Mouse (Mus musculus): Measurements from ENCODE around the gene Olfr1123. TPM values are rescaled to one million over a fixed set of nuclear protein-coding genes. Genes with fewer than 3 reads are reported as not detected.

Gene Olfr1123
- not detected in 2 replicates for polyA plus RNA-seq (2015; fragmentation: Nextera tagmentation; extraction: Ambion mirVana)

GRCm38 (mm10) chr2:87416335-87416734, at the start of gene Olfr1123:
TSS of gene Olfr1123 (plus strand) at chr2:87416635.

GRCm38 (mm10) chr2:87369595-87369994, 46.8 kb upstream of the Olfr1123 start, which contains the start of gene Olfr1121:
TSS of gene Olfr1121 (plus strand) at chr2:87369895.

GRCm38 (mm10) chr2:87385549-87385948, 30.9 kb upstream of the Olfr1123 start, which contains the start of gene Olfr1122:
TSS of gene Olfr1122 (plus strand) at chr2:87385849.

GRCm38 (mm10) chr2:87429975-87430374, 13.5 kb downstream of the Olfr1123 start, which contains the start of gene Olfr1124:
TSS of gene Olfr1124 (plus strand) at chr2:87430275.

GRCm38 (mm10) chr2:87453662-87454061, 37.2 kb downstream of the Olfr1123 start, which contains the start of gene Olfr1126:
TSS of gene Olfr1126 (plus strand) at chr2:87453962.

Other genes starting within 250 kb of the Olfr1123 start
- gene Olfr1112, start 228.8 kb upstream of the Olfr1123 start, polyA plus RNA-seq (2015; fragmentation: Nextera tagmentation; extraction: Ambion mirVana), result not detected in 2 replicates
- not detected in 2 replicates for gene Olfr1113, start 207.7 kb upstream of the Olfr1123 start, polyA plus RNA-seq (2015; fragmentation: Nextera tagmentation; extraction: Ambion mirVana)
- gene Olfr1115, start 168.6 kb upstream of the Olfr1123 start, polyA plus RNA-seq (2015; fragmentation: Nextera tagmentation; extraction: Ambion mirVana), result not detected in 2 replicates
- gene Olfr1116, start 149.1 kb upstream of the Olfr1123 start, polyA plus RNA-seq (2015; fragmentation: Nextera tagmentation; extraction: Ambion mirVana), result not detected in 2 replicates
- gene Olfr1118, start 109.1 kb upstream of the Olfr1123 start, polyA plus RNA-seq (2015; fragmentation: Nextera tagmentation; extraction: Ambion mirVana), result not detected in 2 replicates
- gene Olfr1120, start 61.8 kb upstream of the Olfr1123 start, polyA plus RNA-seq (2015; fragmentation: Nextera tagmentation; extraction: Ambion mirVana), result not detected in 2 replicates
- not detected in 2 replicates for gene Olfr1121, start 46.7 kb upstream of the Olfr1123 start, polyA plus RNA-seq (2015; fragmentation: Nextera tagmentation; extraction: Ambion mirVana)
- gene Olfr1122, start 30.8 kb upstream of the Olfr1123 start, polyA plus RNA-seq (2015; fragmentation: Nextera tagmentation; extraction: Ambion mirVana), result not detected in 2 replicates
- gene Olfr1124, start 13.6 kb downstream of the Olfr1123 start, polyA plus RNA-seq (2015; fragmentation: Nextera tagmentation; extraction: Ambion mirVana), result 0.05 TPM in 1 of 2 replicates, not detected in the other
- not detected in 2 replicates for gene Olfr1126, start 37.3 kb downstream of the Olfr1123 start, polyA plus RNA-seq (2015; fragmentation: Nextera tagmentation; extraction: Ambion mirVana)
- not detected in 2 replicates for gene Pramel7, start 80.5 kb downstream of the Olfr1123 start, polyA plus RNA-seq (2015; fragmentation: Nextera tagmentation; extraction: Ambion mirVana)
- gene Pramel6, start 89.9 kb downstream of the Olfr1123 start, polyA plus RNA-seq (2015; fragmentation: Nextera tagmentation; extraction: Ambion mirVana), result not detected in 2 replicates
- gene Olfr153, start 115.2 kb downstream of the Olfr1123 start, polyA plus RNA-seq (2015; fragmentation: Nextera tagmentation; extraction: Ambion mirVana), result not detected in 2 replicates
- gene Olfr1128, start 128.9 kb downstream of the Olfr1123 start, polyA plus RNA-seq (2015; fragmentation: Nextera tagmentation; extraction: Ambion mirVana), result not detected in 2 replicates
- not detected in 2 replicates for gene Olfr1129, start 157.3 kb downstream of the Olfr1123 start, polyA plus RNA-seq (2015; fragmentation: Nextera tagmentation; extraction: Ambion mirVana)
- gene Olfr1130, start 189.6 kb downstream of the Olfr1123 start, polyA plus RNA-seq (2015; fragmentation: Nextera tagmentation; extraction: Ambion mirVana), result not detected in 2 replicates
- gene Olfr1131, start 210.5 kb downstream of the Olfr1123 start, polyA plus RNA-seq (2015; fragmentation: Nextera tagmentation; extraction: Ambion mirVana), result not detected in 2 replicates
- gene Olfr1132, start 220.9 kb downstream of the Olfr1123 start, polyA plus RNA-seq (2015; fragmentation: Nextera tagmentation; extraction: Ambion mirVana), result not detected in 2 replicates
- gene Olfr1133, start 230.7 kb downstream of the Olfr1123 start, polyA plus RNA-seq (2015; fragmentation: Nextera tagmentation; extraction: Ambion mirVana), result not detected in 2 replicates
- gene Olfr1134, start 241.8 kb downstream of the Olfr1123 start, polyA plus RNA-seq (2015; fragmentation: Nextera tagmentation; extraction: Ambion mirVana), result not detected in 2 replicates

Measured in skeletal muscle tissue, postnatal 0 days (tissue).